Mouse (Mus musculus): ENCODE measurements at regions not wholly inside any gene's neighbourhood (a gene's known extent, or its start where the extent isn't known, plus 50 kb on each side); places are given as distances from the start of the nearest gene placed in this dataset.

DNA sequence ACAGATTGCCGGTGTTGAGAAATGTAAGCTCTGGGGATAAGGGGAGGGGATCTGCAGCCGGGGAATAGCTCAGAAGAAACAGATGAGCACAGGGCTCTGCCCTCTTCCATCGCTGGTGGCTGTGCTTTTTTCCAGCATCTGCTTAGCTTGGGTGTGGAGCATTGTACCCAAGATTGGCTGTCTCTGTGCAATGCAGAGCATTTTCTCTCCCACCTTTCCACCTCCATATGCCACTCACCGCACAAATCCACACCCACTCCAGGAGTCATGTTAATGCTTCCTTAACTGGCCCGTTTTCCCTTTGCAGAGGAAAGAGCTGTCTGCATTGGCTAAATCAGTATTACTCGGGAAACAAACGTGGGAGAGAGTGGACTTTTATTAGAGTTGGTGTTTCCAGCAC, 228.9 kb upstream of the Pbx1 start:
- TF ChIP-seq CTCF (IDR thresholded peaks at IDR 0.05; ENCODE audit: insufficient read depth, low read depth, low read length): no peak
- no peak for TF ChIP-seq POLR2A (IDR thresholded peaks at IDR 0.05; ENCODE audit: insufficient read depth, low read depth, low read length)
